Mouse (Mus musculus) spleen, postnatal 36 days (tissue): ENCODE measurements at regions not wholly inside any gene's neighbourhood (a gene's known extent, or its start where the extent isn't known, plus 50 kb on each side); places are given as distances from the start of the nearest gene placed in this dataset.

Experiments used
- DNase-seq, 2 experiments: peaks; one replicate each; pipeline ENCODE4 v3.0.0; 2022; ENCODE audit warnings: low spot score in 2 of 2, mixed read lengths in 1 of 2

DNA sequence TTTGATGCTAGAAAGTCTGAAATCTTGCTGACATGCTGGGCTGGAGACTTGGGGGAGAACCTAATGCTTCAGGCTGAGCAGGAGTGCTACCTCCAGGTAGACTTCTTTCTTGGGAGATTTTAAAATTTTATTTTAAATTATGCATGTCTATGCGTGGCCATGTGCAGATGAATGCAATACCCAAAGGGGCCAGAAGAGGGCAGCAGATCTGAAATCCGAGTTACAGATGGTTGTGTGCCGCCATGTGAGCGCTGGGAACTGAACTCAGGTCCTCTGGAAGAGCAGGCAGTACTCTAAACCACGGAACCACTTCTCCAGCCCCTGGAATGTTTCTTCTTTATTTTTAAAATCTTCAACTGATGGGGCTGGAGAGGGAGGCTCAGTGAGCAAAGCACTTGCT is 135.8 kb downstream of the Slc4a3 start:
- no peak for DNase-seq

- no peak for DNase-seq
Measured at GRCm38 (mm10) chr1:75692781-75693180, 146.7 kb downstream of the Slc4a3 start.

- DNase-seq, result no peak
Measured at GRCm38 (mm10) chr1:75693231-75693914, 147.3 kb downstream of the Slc4a3 start.

GRCm38 (mm10) chr1:75704832-75705650 is 159.0 kb downstream of the Slc4a3 start:
- no peak for DNase-seq

DNA sequence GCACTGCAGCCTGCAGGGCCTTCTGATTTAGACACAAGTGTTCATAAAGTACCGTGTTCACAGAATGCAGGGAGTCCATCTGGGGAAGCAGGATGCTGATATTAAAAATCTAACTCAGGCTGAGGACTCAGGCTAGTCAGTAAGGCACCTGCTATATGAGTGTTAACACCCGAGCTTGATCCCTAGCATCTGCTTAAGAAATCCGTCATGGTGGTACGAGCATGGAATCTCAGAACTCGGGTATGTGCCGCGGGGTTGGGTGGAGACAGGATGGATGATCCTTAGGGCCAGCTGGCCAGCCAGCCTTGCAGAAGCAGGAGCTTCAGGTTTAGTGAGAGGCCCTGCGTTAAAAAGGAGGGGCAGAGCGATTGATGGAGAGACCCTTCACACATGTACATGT is 160.1 kb downstream of the Slc4a3 start:
- DNase-seq, result no peak

DNA sequence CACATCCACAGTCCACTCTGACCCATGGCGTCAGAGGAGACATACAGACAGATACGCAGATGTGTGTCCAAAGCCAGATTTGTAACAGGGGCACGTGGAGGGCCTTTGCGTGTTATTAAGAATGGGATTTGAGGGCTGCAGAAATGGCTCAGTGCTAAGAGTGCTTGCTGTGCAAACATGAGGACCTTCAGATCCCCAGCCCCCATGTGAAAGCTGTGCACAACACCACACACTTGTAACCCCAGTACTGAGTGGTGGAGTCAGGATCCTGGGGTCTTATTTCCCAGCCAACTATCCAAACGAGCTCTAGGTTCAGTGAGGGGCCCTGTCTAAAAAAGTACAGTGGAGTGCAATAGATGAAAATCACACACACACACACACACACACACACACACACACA is 177.4 kb downstream of the Slc4a3 start:
- DNase-seq, result no peak

DNA sequence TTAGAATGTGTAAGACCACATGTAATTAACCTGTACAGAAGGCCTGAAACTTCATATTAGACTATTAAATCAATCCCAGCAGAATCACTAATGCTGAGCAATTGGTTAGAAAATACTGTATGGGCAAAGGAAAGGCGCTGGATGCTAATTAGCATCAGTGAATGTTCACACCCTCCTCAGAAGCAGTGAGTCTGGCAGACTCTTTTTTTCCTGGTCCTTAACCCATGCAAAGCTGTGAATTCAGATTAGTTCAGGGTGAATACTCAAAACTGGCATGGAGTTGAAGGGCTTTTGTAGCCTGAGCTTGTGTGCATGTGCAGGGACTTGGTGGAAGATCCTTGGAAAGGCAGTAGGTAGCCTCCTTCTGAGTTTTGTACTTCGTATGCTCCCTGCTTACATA is 179.3 kb downstream of the Slc4a3 start:
- DNase-seq, result no peak

DNA sequence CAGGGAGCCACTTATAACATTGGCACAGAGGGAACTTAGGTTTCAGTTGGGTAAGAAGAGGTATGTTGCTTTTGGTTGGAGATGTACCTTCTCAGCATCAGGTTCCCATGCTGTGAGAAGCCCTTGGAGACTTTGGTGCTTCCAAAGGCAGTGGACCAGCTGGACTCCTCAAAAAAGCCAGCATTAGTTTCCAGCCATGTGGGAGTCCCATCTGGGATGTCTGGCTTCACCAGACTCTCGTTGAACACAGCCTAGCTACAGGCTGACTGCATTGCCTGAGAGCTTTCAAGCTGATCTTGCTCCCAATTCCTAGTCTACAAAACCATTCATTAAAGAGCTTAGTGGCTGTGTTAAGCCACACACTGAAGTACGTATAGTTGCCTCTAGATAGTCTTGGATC is 182.8 kb downstream of the Slc4a3 start:
- no peak for DNase-seq

- DNase-seq, result no peak
Measured at GRCm38 (mm10) chr1:75733791-75734190, 187.7 kb downstream of the Slc4a3 start.

GRCm38 (mm10) chr1:75738651-75739050 is 192.6 kb downstream of the Slc4a3 start:
- DNase-seq, result no peak

DNA sequence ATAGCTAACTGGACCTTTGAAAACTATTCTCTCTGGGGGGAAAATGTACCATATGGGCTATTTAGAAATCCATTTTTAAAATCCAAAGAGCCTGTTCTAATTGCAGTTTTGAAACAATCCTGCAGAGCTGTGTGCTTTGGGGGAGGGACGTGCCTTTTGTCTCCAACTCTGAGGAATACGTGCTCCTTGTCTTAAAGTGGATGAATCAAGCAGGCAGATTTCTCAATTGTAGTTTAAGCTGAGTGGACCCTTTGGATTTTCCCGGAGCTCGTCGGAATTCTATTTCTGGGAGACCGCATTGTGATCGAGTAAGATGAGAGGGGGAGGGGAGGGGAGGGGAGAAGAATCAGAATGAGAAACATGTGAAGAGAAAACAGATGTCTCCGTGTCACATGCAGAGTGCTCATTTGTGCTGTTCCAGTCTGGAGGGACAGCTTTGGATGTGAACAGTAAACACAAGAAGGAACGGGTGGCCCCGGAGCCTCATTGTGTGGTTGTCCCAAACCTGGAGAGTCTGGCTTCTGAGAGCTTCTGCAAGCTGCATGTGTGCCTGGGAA is 203.7 kb downstream of the Slc4a3 start:
- no peak for DNase-seq

GRCm38 (mm10) chr1:75772131-75772530 is 226.1 kb downstream of the Slc4a3 start:
- DNase-seq, result no peak

GRCm38 (mm10) chr1:75773014-75773413 is 226.9 kb downstream of the Slc4a3 start:
- no peak for DNase-seq

DNA sequence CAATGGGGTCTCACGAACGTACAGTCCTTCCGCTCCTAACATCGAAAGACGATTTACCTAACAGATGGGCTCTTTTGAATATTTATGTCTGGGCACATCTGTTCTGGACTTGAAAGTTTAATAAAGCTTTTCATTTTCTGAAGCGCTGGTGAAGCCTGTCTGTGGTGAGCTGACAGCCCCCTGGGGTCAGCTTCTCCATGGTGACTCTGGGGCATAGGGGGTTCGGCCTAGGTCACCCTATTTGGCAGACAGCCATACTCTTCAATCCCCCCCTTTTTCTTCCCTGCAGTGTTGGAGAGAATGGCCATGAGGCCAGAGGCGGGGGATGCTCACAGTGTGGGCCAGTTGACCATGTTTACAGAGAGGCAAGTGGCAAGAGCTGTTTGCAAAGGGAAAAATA is 232.8 kb downstream of the Slc4a3 start:
- DNase-seq, result no peak

GRCm38 (mm10) chr1:75783206-75783605 is 237.1 kb downstream of the Slc4a3 start:
- no peak for DNase-seq

GRCm38 (mm10) chr1:75786173-75786820 is 240.2 kb downstream of the Slc4a3 start:
- DNase-seq, result no peak

DNA sequence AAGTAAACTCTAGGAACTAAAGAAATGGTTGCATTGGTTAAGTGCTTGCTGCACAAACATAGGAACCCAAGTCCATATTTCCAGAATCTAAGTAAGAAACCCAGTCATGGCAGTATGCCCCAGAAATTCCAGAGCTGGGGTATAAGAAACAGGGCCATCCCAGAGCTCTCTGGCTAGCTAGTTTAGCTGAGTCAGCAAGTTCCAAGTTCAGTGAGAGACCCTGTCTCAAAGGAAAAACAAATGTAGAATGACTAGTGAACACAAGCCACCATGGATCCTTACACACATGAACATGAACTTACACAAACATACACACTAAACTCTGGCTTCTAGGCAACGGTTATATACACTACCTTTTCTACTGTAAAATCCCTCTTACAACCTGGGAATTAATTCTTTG is 245.4 kb downstream of the Slc4a3 start:
- no peak for DNase-seq

DNA sequence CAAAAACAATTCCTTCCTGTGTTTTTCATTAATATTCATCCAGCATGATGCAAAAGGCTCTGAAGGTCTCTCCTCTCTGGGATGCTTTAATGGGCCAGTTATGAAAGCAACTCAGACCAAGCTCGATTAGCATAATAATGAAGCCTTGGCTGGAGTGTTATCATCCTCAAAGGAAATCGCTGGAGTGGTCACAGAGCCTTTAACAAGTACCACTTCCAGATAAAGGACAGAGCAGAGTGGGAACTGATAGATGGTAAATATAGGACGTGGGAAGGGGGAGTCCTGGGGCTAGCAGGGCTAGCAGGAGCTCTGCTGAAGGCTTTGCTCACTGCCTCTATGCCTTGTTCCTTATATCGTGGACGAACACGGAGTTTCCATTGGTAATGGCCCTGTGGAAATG is 251.7 kb downstream of the Slc4a3 start:
- no peak for DNase-seq

DNA sequence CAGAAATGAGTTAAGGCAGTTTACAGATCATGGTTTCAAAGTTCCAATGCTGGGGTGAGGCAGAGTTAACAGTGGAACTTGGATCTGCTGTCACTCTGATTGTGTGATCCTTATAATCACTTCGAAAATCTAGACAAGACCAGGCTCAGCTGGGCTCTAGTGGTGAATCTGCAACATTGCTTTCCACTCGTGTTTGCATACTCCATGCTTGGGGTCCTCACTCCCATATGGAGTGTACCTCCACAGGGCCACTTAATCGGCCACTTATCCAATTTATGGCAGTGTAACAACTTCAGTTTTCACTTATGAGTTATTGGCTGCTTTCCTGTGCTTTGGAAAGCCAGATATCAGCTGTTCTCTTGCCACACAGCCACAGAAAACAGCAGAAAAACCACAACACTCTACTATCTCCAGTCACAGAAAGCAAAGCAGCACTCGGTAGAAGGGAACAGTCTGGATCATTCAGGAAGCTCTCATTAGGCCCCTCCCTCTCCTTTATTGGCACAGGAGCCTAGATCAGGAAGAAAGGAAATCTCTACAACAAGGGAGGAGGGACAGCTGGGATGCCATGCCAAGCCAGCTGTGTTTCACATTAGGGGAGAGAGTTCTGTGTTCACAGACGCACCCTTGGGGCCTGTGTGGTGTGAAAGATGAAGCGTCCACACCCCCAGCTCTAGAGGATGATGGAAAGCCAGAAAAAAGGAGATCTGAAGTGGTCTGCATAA is 252.5 kb downstream of the Slc4a3 start:
- no peak for DNase-seq

- no peak for DNase-seq
Measured at GRCm38 (mm10) chr1:75804473-75804872, 258.4 kb downstream of the Slc4a3 start.

- DNase-seq, result no peak
Measured at GRCm38 (mm10) chr1:75812471-75812870, 266.4 kb downstream of the Slc4a3 start.

- DNase-seq, result no peak
Measured at GRCm38 (mm10) chr1:75826202-75826601, 280.1 kb downstream of the Slc4a3 start.
